Mouse (Mus musculus) stomach, embryonic 16.5 days (tissue): ENCODE measurements around the gene Ubl5. TPM values are rescaled to one million over a fixed set of nuclear protein-coding genes. Genes with fewer than 3 reads are reported as not detected.

Experiments
- polyA plus RNA-seq: library from polyadenylated mRNA; unstranded; fragments of >200 nt; fragmentation: Nextera tagmentation; extraction: Ambion mirVana; gene quantifications from 2 replicates; pipeline ENCODE4 v1.2.1, GENCODE M21; 2015

Gene Ubl5
- polyA plus RNA-seq, 1 experiment from 2014 or later: 393 TPM

Other genes with a start within 250 kb of the Ubl5 start
- gene Zfp26, start 182.7 kb upstream of the Ubl5 start, polyA plus RNA-seq: 15.4 and 18.7 TPM in 2 replicates
- 18.6 and 18.8 TPM in 2 replicates for gene Zfp426, start 150.1 kb upstream of the Ubl5 start, polyA plus RNA-seq
- 86.8 and 88.6 TPM in 2 replicates for gene Zfp266, start 121.5 kb upstream of the Ubl5 start, polyA plus RNA-seq
- 15.6 and 16.9 TPM in 2 replicates for gene Zfp846, start 61.6 kb upstream of the Ubl5 start, polyA plus RNA-seq
- gene Fbxl12, start 1.9 kb downstream of the Ubl5 start, polyA plus RNA-seq: 15.5 and 17.8 TPM in 2 replicates
- 40.7 and 41.6 TPM in 2 replicates for gene Pin1, start 9.2 kb downstream of the Ubl5 start, polyA plus RNA-seq
- 7.4 and 8.3 TPM in 2 replicates for gene Olfm2, start 103.5 kb downstream of the Ubl5 start, polyA plus RNA-seq
- 3.1 and 3.3 TPM in 2 replicates for gene Col5a3, start 172.2 kb downstream of the Ubl5 start, polyA plus RNA-seq
- gene Rdh8, start 175.6 kb downstream of the Ubl5 start, polyA plus RNA-seq: not detected in 2 replicates
- gene A230050P20Rik, start 225.8 kb downstream of the Ubl5 start, polyA plus RNA-seq: 14.2 and 16.8 TPM in 2 replicates
- gene Angptl6, start 236.8 kb downstream of the Ubl5 start, polyA plus RNA-seq: 8.2 and 9.1 TPM in 2 replicates
- 74.6 and 77.5 TPM in 2 replicates for gene Ppan, start 245.3 kb downstream of the Ubl5 start, polyA plus RNA-seq